Mouse (Mus musculus) kidney, adult 2 months (tissue): ENCODE measurements around the gene Hectd1.

ENCODE experiments used
- CTCF ChIP-seq: fragments of 200-500 bp; conservative IDR thresholded peaks from 2 replicates; pipeline ENCODE4 v1.5.1; 2011; ENCODE audit warnings: low read depth, mild to moderate bottlenecking, control low read depth, low read length, moderate library complexity, mixed read lengths; ENCODE audit not compliant: insufficient read depth, insufficient read length
- POLR2A ChIP-seq: fragments of 200-500 bp; IDR thresholded peaks from one replicate; pipeline ENCODE4 v1.6.1; 2011; ENCODE audit warnings: low read depth, low read length, control low read depth

DNA sequence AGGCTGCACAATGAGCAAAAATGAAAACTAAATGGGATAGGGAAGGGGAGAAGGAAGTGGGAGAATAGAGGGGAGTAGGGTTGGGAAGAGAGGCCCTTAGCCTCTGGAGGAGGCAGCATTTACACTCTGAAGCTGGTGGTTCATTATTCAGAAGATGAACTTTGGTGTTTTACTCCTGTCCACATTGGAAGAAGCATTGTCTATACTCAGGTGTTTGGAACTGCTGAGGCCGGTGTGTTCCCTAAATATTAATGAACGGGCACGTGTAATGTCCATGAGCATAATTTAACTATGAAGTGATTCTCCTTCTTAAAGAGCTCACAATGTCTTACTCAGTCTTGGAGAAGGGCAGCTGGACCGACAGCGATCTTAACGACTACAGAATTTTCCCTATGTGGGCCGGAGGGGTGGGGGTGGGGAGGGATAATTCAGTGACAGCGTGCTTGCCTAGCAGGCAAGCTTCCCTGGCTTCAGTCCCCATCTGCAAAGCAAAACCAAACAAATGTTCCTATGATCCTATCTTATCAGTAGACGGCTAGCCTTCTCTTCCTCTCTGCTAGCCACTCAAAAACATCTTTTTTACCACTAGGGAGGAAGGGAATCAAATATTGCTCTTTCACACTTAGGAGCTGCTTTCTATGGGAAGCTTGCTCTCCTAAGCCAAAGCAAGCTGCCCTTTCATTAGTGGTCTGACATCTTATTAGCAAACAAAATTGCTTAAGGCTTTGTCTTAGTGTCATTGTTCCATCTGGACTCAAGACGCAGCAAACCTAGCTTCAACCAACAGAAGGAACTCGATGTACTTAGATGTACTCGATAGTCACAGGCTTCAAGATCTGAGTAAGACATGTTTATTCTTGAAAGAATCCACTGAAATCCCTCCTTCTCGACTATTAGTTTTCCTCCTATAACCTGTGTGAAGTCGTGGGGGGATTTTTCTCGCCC is 14.5 kb upstream of the Hectd1 start:
- TF ChIP-seq POLR2A (no peak), CTCF (no peak)
